Mouse (Mus musculus) embryonic facial prominence, embryonic 14.5 days (tissue): Measurements from ENCODE around the gene P2ry2. TPM values are rescaled to one million over a fixed set of nuclear protein-coding genes. Genes with fewer than 3 reads are reported as not detected.

Source experiments
- ATAC-seq: fragments of 200-750 bp; cut with Nextera tagmentation; 2 replicates; pipeline ENCODE4 v1.8.0; 2017; ENCODE audit warnings: low read depth, moderate number of reproducible peaks, moderate TSS enrichment
- DNase-seq: peaks from one replicate; pipeline ENCODE4 v3.0.0-alpha.2; 2015; ENCODE audit warnings: low spot score
- H3K27ac ChIP-seq: fragments of 300-500 bp; sonication (generic); replicated peaks from 2 replicates; pipeline ENCODE4 v1.5.1; 2014; ENCODE audit warnings: low read depth, mild to moderate bottlenecking, low read length, moderate library complexity
- H3K27me3 ChIP-seq: fragments of 300-500 bp; sonication (generic); replicated peaks from 2 replicates; pipeline ENCODE4 v1.6.1; 2014; ENCODE audit warnings: low read length; ENCODE audit not compliant: control insufficient read depth, insufficient read depth
- H3K36me3 ChIP-seq: fragments of 300-500 bp; sonication (generic); 2 replicates; pipeline ENCODE4 v1.6.1; 2014; ENCODE audit warnings: low read length, mixed read lengths; ENCODE audit not compliant: control insufficient read depth, insufficient read depth
- H3K4me1 ChIP-seq: fragments of 300-500 bp; sonication (generic); 2 replicates; pipeline ENCODE4 v1.6.1; 2014; ENCODE audit warnings: antibody characterized with exemption, low read length; ENCODE audit not compliant: control insufficient read depth, insufficient read depth
- H3K4me2 ChIP-seq: fragments of 300-500 bp; sonication (generic); 2 replicates; pipeline ENCODE4 v1.6.1; 2014; ENCODE audit warnings: low read depth, mild to moderate bottlenecking, low read length, moderate library complexity, mixed read lengths
- H3K4me3 ChIP-seq: fragments of 300-500 bp; sonication (generic); 2 replicates; pipeline ENCODE4 v1.5.1; 2014; ENCODE audit warnings: low read depth, mild to moderate bottlenecking, low read length
- H3K9ac ChIP-seq: fragments of 300-500 bp; sonication (generic); 2 replicates; pipeline ENCODE4 v1.6.1; 2014; ENCODE audit warnings: low read depth, mild to moderate bottlenecking, low read length, moderate library complexity, mixed read lengths
- H3K9me3 ChIP-seq: fragments of 300-500 bp; sonication (generic); 2 replicates; pipeline ENCODE4 v1.6.1; 2016; ENCODE audit warnings: low read length; ENCODE audit not compliant: control insufficient read depth
- WGBS: fragments of 180-500 bp; shearing (Covaris S2); extraction: QIAGEN DNeasy Blood & Tissue Kit; methylation state at CpG from one replicate; pipeline ENCODE4 v1.1.7; 2014; 5-methylcytosine and 5-hydroxymethylcytosine counted together
- polyA plus RNA-seq: library from polyadenylated mRNA; unstranded; fragments of >200 nt; fragmentation: Nextera tagmentation; extraction: Ambion mirVana; gene quantifications from 2 replicates; pipeline ENCODE4 v1.2.1, GENCODE M21; 2014

P2ry2 gene
- polyA plus RNA-seq, 1 experiment from 2014 or later = 2.3 TPM

DNA sequence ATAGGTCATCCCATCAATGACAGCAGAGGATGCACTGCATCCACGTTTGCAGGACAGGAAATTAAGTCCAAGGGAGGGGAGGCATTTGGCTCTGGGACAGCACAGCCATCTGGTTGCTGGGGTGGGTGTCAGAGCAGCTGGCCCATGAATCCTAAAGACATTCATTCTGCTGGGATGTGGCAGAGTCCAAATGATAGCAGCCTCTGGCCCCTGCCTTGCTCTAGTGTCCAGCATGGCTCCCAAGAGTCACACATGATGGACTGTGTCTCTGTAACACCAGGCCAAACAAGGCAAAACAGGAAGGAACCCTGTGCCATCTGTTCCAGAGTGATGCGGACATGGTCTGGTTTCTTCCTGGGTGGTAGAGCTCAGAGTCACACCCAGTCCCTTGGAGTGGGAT is 60.8 kb downstream of the P2ry2 start:
- H3K9ac ChIP-seq = no peak overlapping the region
- H3K4me2 ChIP-seq = no peak overlapping the region
- H3K36me3 ChIP-seq = no peaks in the 10 kb centered on the region
- H3K27me3 ChIP-seq = no peaks in the 10 kb centered on the region
- 0 out of 2 replicates have a peak, but pooled peaks cover 6% of the 10 kb centered on the region for H3K4me1 ChIP-seq
- H3K4me3 ChIP-seq = no peak overlapping the region
- ATAC-seq = no peak
- 52% methylated on average over 2 of the region's 2 CpGs for WGBS
- no peak for DNase-seq
- H3K9me3 ChIP-seq = no peaks in the 10 kb centered on the region
- H3K27ac ChIP-seq = no peak overlapping the region

DNA sequence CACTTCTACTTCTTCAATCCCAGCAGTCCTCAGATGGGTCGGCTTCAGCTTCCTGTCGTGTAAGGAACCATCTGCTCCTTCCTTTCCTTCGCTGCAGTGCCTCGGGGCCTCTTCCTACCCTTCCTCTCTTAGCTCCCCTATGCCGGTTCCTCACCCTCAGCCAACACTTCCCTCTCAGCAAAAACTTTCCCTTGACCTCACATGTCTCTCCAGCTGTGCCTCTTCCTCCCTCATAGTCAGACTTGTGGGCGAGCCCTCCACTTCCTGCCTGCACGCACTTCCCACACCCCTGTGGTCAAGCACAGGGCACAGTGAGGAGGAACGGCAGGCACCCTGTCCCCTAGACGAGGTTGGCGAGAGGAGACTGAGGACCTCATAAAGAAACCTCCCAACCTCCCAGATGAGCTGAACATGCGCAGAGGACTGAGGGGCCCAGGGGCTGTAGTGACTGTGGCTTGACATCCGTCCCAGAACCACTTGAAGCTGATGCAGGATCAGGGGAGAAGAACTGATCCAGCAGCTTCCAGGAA is 62.1 kb downstream of the P2ry2 start:
- Histone ChIP-seq H3K27ac (no peak overlapping the region), H3K9ac (no peak overlapping the region), H3K4me1 (0 out of 2 replicates have a peak, but pooled peaks cover 6% of the 10 kb centered on the region), H3K9me3 (no peaks in the 10 kb centered on the region), H3K4me3 (no peak overlapping the region), H3K27me3 (no peaks in the 10 kb centered on the region), H3K4me2 (no peak overlapping the region), H3K36me3 (no peaks in the 10 kb centered on the region)
- ATAC-seq (no peak), DNase-seq (no peak)
- 40% methylated on average over 11 of the region's 12 CpGs for WGBS

DNA sequence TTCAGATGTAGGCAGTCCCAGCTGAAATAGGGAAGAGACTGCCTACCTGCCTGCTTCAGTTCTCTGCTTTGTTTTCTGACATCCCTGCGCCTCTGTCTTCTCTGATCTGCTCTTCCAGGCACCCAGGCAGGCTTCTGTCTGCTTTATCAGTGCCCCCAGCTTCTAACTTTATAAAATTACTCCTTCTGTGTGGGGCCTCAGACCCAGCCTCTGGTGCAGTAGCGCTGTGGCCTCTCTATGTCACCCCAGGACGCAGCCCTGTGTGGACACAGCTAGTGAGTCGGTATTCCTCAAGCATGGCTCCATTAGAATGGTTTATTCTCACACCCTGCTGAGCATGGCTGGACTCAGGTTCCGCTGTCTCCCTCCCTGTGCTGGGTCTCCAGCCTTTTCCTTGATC is 62.6 kb downstream of the P2ry2 start:
- Histone ChIP-seq H3K4me2 (no peak overlapping the region), H3K27ac (peak overlapping the region; percentile 49), H3K4me3 (no peak overlapping the region), H3K36me3 (no peaks in the 10 kb centered on the region), H3K4me1 (0 out of 2 replicates have a peak, but pooled peaks cover 6% of the 10 kb centered on the region), H3K9ac (no peak overlapping the region), H3K27me3 (no peaks in the 10 kb centered on the region), H3K9me3 (no peaks in the 10 kb centered on the region)
- WGBS = 59% methylated on average over 5 of the region's 5 CpGs
- ATAC-seq = no peak
- DNase-seq = no peak

Other genes starting within 250 kb of the P2ry2 start
- 4.1 and 4.6 TPM in 2 replicates for gene Relt, start 149.4 kb downstream of the P2ry2 start, polyA plus RNA-seq
- gene Arhgef17, start 80.8 kb downstream of the P2ry2 start, polyA plus RNA-seq = 16.3 and 16.8 TPM in 2 replicates
- 6.9 and 7.3 TPM in 2 replicates for gene P2ry6, start 38.2 kb downstream of the P2ry2 start, polyA plus RNA-seq
- 20.7 and 23.9 TPM in 2 replicates for gene Fchsd2, start 80.0 kb upstream of the P2ry2 start, polyA plus RNA-seq